Mouse (Mus musculus) stomach, adult 2 months (tissue): ENCODE data around the gene Ear10. TPM values are rescaled to one million over a fixed set of nuclear protein-coding genes. Genes with fewer than 3 reads are reported as not detected.

Experiments
- polyA plus RNA-seq: library from polyadenylated mRNA; depleted of rRNA; stranded (reverse); fragments of >200 nt; gene quantifications from 2 replicates; pipeline ENCODE4 v1.2.3, GENCODE M21; 2012; rRNA removed

The Ear10 gene
- polyA plus RNA-seq, result not detected in 2 replicates

DNA sequence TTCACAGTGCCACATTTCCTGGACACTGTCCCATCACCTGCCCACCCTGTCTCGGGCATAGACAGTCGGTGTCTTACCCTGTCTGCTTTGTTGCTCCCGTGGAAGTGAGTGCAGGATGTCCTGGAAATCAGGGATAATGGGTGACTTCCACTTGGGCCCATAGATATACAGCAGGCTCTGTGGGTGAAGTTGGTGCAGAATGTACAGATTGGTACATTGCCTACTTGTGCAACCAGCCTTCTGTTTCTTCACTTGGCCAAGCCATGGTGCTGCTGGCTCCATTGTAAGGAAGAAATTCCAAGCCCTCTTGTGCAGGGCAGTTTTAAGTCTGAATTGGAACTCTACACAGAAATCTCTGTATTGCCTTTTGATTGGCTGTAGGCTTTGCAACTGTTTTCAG, at the start of gene Ear10:
TSS of gene Ear10 (minus strand) at position 101 of the 400 bp plus-strand sequence.

GRCm38 (mm10) chr14:43956769-43957168, 33.4 kb upstream of the Ear10 start, which contains the start of gene Ang5:
Gene Ang5, plus strand, starts transcription at chr14:43957069.

DNA sequence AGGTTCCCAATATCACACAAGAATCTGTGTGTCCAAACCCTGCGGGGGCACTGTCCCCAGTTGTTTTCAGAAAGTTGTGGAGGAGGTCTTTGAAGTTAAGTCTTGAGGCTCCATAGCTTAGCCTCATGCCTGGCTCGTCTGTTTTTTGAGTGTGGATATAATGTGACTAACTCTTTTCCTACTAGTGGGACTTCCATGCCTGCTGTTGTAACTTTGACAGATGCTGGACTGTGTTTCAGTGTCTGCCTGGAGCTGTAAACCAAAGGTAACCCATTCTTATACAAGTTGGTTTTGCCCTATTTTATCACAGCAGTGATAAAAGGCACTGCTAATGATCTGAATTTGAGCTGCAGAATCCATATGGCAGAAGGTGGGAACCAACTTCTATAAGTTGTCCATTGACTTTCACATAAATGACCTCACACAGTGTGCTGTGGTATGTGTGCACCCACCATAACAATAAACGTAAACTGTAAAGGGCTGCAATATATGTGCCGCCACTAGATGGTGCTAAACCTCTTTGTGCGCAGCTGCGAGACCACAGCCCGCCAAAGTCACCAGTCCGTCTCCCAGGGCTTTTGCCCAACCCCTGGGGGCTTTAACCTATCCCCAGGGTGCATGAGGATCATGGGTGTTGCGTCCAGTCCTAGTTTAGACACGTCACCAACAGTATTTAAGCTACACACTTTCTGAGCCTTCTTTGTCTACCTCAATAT, 1.5 kb upstream of the Ear10 start, which contains the start of gene Gm8113:
TSS of gene Gm8113 (plus strand) at position 703 of the 716 bp plus-strand sequence.

DNA sequence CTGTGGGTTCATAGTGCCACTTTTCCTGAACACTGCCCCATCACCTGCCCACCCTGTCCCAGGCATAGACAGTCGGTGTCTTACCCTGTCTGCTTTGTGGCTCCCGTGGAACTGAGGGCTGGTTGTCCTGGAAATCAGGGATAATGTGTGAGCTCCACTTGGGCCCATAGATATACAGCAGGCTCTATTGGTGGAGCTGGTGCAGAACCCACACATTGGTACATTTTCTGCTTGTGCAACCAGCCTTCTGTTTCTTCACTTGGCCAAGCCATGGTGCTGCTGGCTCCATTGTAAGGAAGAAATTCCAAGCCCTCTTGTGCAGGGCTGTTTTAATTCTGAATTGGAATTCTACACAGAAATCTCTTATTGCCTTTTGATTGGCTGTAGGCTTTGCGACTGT, 47.9 kb downstream of the Ear10 start, which contains the start of gene Ear1:
TSS of gene Ear1 (minus strand) at position 101 of the 400 bp plus-strand sequence.

Other genes with a start within 250 kb of the Ear10 start
- not detected in 2 replicates for gene Gm8165, start 246.4 kb downstream of the Ear10 start, polyA plus RNA-seq
- gene Gm7324, start 225.7 kb downstream of the Ear10 start, polyA plus RNA-seq, result 0.14 TPM in 1 of 2 replicates, not detected in the other
- not detected in 2 replicates for gene Gm16506, start 196.1 kb downstream of the Ear10 start, polyA plus RNA-seq
- gene Gm6526, start 175.7 kb downstream of the Ear10 start, polyA plus RNA-seq, result not detected in 2 replicates
- not detected in 2 replicates for gene Gm8180, start 138.8 kb downstream of the Ear10 start, polyA plus RNA-seq
- gene Ear1, start 48.0 kb downstream of the Ear10 start, polyA plus RNA-seq, result not detected in 2 replicates
- gene Gm8113, start 1.8 kb upstream of the Ear10 start, polyA plus RNA-seq, result 0.09 and 0.16 TPM in 2 replicates
- not detected in 2 replicates for gene Ang5, start 33.5 kb upstream of the Ear10 start, polyA plus RNA-seq
- gene Ang6, start 78.7 kb upstream of the Ear10 start, polyA plus RNA-seq, result not detected in 2 replicates
- gene Ear2, start 179.1 kb upstream of the Ear10 start, polyA plus RNA-seq, result 9.3 and 16.4 TPM in 2 replicates
- not detected in 2 replicates for gene Gm3327, start 200.3 kb upstream of the Ear10 start, polyA plus RNA-seq